Mouse (Mus musculus) B cell, adult 2 months (primary cell): ENCODE measurements around the gene Ptprt.
A peak's percentile ranks its signal among the peaks of the same experiment; 100 is the strongest.

ENCODE experiments used
- DNase-seq, 2 experiments: peaks; one replicate each; pipeline ENCODE4 v3.0.0; 2022

Gene Ptprt

GRCm38 (mm10) chr2:161511880-161512570, 1148.9 kb downstream of the Ptprt start:
- peak; percentile 17 to 34 for DNase-seq

- no peak for DNase-seq
These were observed 1149.7 kb downstream of the Ptprt start for GRCm38 (mm10) chr2:161511101-161511759.

- no peak for DNase-seq
These were observed 1161.6 kb downstream of the Ptprt start for GRCm38 (mm10) chr2:161499097-161499899.

GRCm38 (mm10) chr2:161498449-161499096, 1162.4 kb downstream of the Ptprt start:
- DNase-seq: no peak

- no peak for DNase-seq
These were observed 1179.2 kb downstream of the Ptprt start for GRCm38 (mm10) chr2:161481741-161482140.

- no peak for DNase-seq
These were observed 1180.5 kb downstream of the Ptprt start for GRCm38 (mm10) chr2:161480445-161480844.
